Mouse (Mus musculus): ENCODE data around the gene Erich4. TPM values are rescaled to one million over a fixed set of nuclear protein-coding genes. Genes with fewer than 3 reads are reported as not detected.
"Not testable (repeated sequence)": the region's sequence is repeated elsewhere in the genome, so short reads cannot be mapped to it uniquely, and the experiment has no call there.

Erich4 gene
- polyA plus RNA-seq, 1 experiment from 2014 or later: not detected

- Histone ChIP-seq H3K36me3 (replicated peaks; ENCODE audit: control insufficient read depth, insufficient read depth, low read depth, low read length) (no peaks in the 10 kb centered on the region), H3K27ac (replicated peaks; ENCODE audit: low read depth, low read length) (no peak overlapping the region), H3K4me3 (ENCODE audit: low read depth, low read length) (no peak overlapping the region), H3K4me2 (ENCODE audit: low read depth, low read length) (no peak overlapping the region), H3K9me3 (replicated peaks; ENCODE audit: control insufficient read depth, low read length) (no peaks in the 10 kb centered on the region), H3K4me1 (ENCODE audit: control insufficient read depth, insufficient read depth, low read length) (no peaks in the 10 kb centered on the region), H3K9ac (replicated peaks; ENCODE audit: low read length) (no peak overlapping the region), H3K27me3 (ENCODE audit: control insufficient read depth, insufficient read depth, low read length) (no peaks in the 10 kb centered on the region)
- 79% methylated on average over 9 of the region's 9 CpGs for WGBS
- ATAC-seq (replicated peaks; ENCODE audit: insufficient number of reproducible peaks, low FRiP score, low TSS enrichment, low read depth) (no peak), DNase-seq (ENCODE audit: low spot score) (no peak)
Measured at GRCm38 (mm10) chr7:25585351-25586204, 30.1 kb downstream of the Erich4 start.

GRCm38 (mm10) chr7:25584651-25585050 is 31.0 kb downstream of the Erich4 start:
- 95% methylated on average over 5 of the region's 5 CpGs for WGBS
- Histone ChIP-seq H3K9ac (replicated peaks; ENCODE audit: low read length) (no peak overlapping the region), H3K4me3 (ENCODE audit: low read depth, low read length) (no peak overlapping the region), H3K4me1 (ENCODE audit: control insufficient read depth, insufficient read depth, low read length) (no peaks in the 10 kb centered on the region), H3K36me3 (replicated peaks; ENCODE audit: control insufficient read depth, insufficient read depth, low read depth, low read length) (no peaks in the 10 kb centered on the region), H3K9me3 (replicated peaks; ENCODE audit: control insufficient read depth, low read length) (no peaks in the 10 kb centered on the region), H3K27me3 (ENCODE audit: control insufficient read depth, insufficient read depth, low read length) (no peaks in the 10 kb centered on the region), H3K4me2 (ENCODE audit: low read depth, low read length) (no peak overlapping the region), H3K27ac (replicated peaks; ENCODE audit: low read depth, low read length) (no peak overlapping the region)
- DNase-seq (ENCODE audit: low spot score): no peak
- no peak for ATAC-seq (replicated peaks; ENCODE audit: insufficient number of reproducible peaks, low FRiP score, low TSS enrichment, low read depth)

- 87% methylated on average over 15 of the region's 15 CpGs for WGBS
- H3K4me1 ChIP-seq (ENCODE audit: control insufficient read depth, insufficient read depth, low read length): no peaks in the 10 kb centered on the region
- ATAC-seq (replicated peaks; ENCODE audit: insufficient number of reproducible peaks, low FRiP score, low TSS enrichment, low read depth): no peak
- H3K36me3 ChIP-seq (replicated peaks; ENCODE audit: control insufficient read depth, insufficient read depth, low read depth, low read length): no peaks in the 10 kb centered on the region
- no peaks in the 10 kb centered on the region for H3K9me3 ChIP-seq (replicated peaks; ENCODE audit: control insufficient read depth, low read length)
- H3K27ac ChIP-seq (replicated peaks; ENCODE audit: low read depth, low read length): no peak overlapping the region
- H3K4me2 ChIP-seq (ENCODE audit: low read depth, low read length): no peak overlapping the region
- H3K4me3 ChIP-seq (ENCODE audit: low read depth, low read length): no peak overlapping the region
- H3K27me3 ChIP-seq (ENCODE audit: control insufficient read depth, insufficient read depth, low read length): no peaks in the 10 kb centered on the region
- DNase-seq (ENCODE audit: low spot score): no peak
- H3K9ac ChIP-seq (replicated peaks; ENCODE audit: low read length): no peak overlapping the region
Measured at GRCm38 (mm10) chr7:25582301-25582810, 33.3 kb downstream of the Erich4 start.

DNA sequence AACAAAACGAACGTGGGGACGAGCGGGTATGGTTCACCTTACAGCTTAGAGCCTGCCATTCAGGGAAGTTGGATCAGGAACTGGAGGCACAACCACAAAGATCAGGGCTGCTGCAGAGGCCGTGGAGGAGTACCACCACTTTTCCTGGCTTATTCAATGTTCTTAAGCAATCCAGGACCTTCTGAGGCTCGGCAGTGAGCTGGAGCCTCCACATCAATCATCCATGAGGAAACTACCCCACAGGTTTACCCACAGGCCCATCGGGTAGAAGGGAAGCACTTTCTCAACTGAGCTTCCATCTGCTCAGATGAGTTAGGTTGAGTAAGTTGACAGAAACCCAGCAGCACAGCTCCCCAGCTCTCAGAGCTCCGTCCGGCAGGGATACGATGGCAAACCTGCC is 36.3 kb downstream of the Erich4 start:
- Histone ChIP-seq H3K9ac (replicated peaks; ENCODE audit: low read length) (no peak overlapping the region), H3K4me1 (ENCODE audit: control insufficient read depth, insufficient read depth, low read length) (no peaks in the 10 kb centered on the region), H3K36me3 (replicated peaks; ENCODE audit: control insufficient read depth, insufficient read depth, low read depth, low read length) (no peaks in the 10 kb centered on the region), H3K4me3 (ENCODE audit: low read depth, low read length) (no peak overlapping the region), H3K4me2 (ENCODE audit: low read depth, low read length) (no peak overlapping the region), H3K9me3 (replicated peaks; ENCODE audit: control insufficient read depth, low read length) (no peaks in the 10 kb centered on the region), H3K27me3 (ENCODE audit: control insufficient read depth, insufficient read depth, low read length) (no peaks in the 10 kb centered on the region), H3K27ac (replicated peaks; ENCODE audit: low read depth, low read length) (no peak overlapping the region)
- no peak for DNase-seq (ENCODE audit: low spot score)
- 88% methylated on average over 10 of the region's 10 CpGs for WGBS
- no peak for ATAC-seq (replicated peaks; ENCODE audit: insufficient number of reproducible peaks, low FRiP score, low TSS enrichment, low read depth)

DNA sequence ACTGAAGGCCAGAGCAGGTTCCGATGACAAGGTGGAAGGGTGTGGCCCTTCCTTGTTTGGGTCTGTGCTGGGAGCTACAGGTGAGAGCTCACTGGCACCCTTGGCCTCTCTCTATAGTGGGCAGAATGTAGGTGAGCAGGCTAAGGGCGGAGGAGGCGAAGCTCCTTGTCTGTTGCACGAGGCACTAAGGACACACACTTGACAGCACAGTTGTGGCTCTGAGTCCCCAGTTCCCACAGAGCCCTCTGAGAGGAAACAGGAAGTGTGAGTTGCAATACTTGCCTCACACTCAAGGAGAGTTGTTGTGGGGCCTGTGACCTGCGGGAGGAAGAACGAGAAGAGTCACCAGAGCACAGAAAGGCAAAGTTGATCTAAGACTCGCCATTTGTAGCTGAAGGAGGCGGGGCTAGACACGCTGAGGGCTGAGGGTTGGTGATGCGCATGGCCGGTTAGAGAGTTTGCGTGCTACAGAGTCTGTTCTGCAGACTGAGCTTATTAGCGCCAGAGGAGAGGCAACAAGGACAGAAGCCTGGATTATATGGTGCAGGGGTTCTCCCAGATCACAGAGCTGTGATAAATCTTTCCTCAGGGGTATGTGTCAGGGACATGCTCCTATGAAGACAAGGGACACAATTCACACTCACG is 38.8 kb downstream of the Erich4 start:
- 66% methylated on average over 11 of the region's 14 CpGs for WGBS
- ATAC-seq (replicated peaks; ENCODE audit: insufficient number of reproducible peaks, low FRiP score, low TSS enrichment, low read depth): not testable (repeated sequence)

GRCm38 (mm10) chr7:25576308-25576707 is 39.4 kb downstream of the Erich4 start:
- not testable (repeated sequence) for H3K9me3 ChIP-seq (replicated peaks; ENCODE audit: control insufficient read depth, low read length); H3K36me3 ChIP-seq (replicated peaks; ENCODE audit: control insufficient read depth, insufficient read depth, low read depth, low read length); H3K4me2 ChIP-seq (ENCODE audit: low read depth, low read length); ATAC-seq (replicated peaks; ENCODE audit: insufficient number of reproducible peaks, low FRiP score, low TSS enrichment, low read depth); H3K4me1 ChIP-seq (ENCODE audit: control insufficient read depth, insufficient read depth, low read length); H3K27me3 ChIP-seq (ENCODE audit: control insufficient read depth, insufficient read depth, low read length); DNase-seq (ENCODE audit: low spot score); H3K4me3 ChIP-seq (ENCODE audit: low read depth, low read length); H3K27ac ChIP-seq (replicated peaks; ENCODE audit: low read depth, low read length); H3K9ac ChIP-seq (replicated peaks; ENCODE audit: low read length)
- WGBS: 36% methylated on average over 6 of the region's 6 CpGs

More for the DNA sequence above, 38.8 kb downstream of the Erich4 start:
- not testable (repeated sequence) for H3K4me2 ChIP-seq (ENCODE audit: low read depth, low read length); H3K36me3 ChIP-seq (replicated peaks; ENCODE audit: control insufficient read depth, insufficient read depth, low read depth, low read length); H3K4me1 ChIP-seq (ENCODE audit: control insufficient read depth, insufficient read depth, low read length); H3K4me3 ChIP-seq (ENCODE audit: low read depth, low read length); H3K9ac ChIP-seq (replicated peaks; ENCODE audit: low read length); H3K27me3 ChIP-seq (ENCODE audit: control insufficient read depth, insufficient read depth, low read length); H3K27ac ChIP-seq (replicated peaks; ENCODE audit: low read depth, low read length); DNase-seq (ENCODE audit: low spot score); H3K9me3 ChIP-seq (replicated peaks; ENCODE audit: control insufficient read depth, low read length)

DNA sequence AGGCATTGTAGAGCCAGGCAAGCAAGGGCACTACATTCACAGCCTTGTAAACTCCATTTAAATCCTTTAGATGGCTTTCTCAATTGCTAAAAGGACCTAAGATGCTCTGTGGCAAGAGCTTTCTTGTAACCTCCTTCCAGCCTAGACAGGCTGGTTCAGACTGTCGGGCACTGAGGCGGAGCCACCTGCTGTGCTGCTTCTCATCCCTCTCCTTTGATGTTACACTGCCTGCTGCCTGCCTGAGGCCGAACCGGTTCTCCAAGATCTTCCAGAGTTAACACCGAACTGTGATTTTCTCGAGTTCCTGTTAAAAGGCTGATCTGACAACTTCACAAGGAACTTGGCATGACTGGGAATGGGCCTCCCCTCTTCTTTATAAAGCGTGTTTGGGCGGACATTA is 39.8 kb downstream of the Erich4 start:
- Histone ChIP-seq H3K9me3 (replicated peaks; ENCODE audit: control insufficient read depth, low read length) (no peaks in the 10 kb centered on the region), H3K27me3 (ENCODE audit: control insufficient read depth, insufficient read depth, low read length) (no peaks in the 10 kb centered on the region), H3K4me2 (ENCODE audit: low read depth, low read length) (no peak overlapping the region), H3K27ac (replicated peaks; ENCODE audit: low read depth, low read length) (no peak overlapping the region), H3K4me3 (ENCODE audit: low read depth, low read length) (no peak overlapping the region), H3K36me3 (replicated peaks; ENCODE audit: control insufficient read depth, insufficient read depth, low read depth, low read length) (no peaks in the 10 kb centered on the region), H3K9ac (replicated peaks; ENCODE audit: low read length) (no peak overlapping the region), H3K4me1 (ENCODE audit: control insufficient read depth, insufficient read depth, low read length) (no peaks in the 10 kb centered on the region)
- ATAC-seq (replicated peaks; ENCODE audit: insufficient number of reproducible peaks, low FRiP score, low TSS enrichment, low read depth) (peak; percentile 44; the same call in 1 of the 2 replicates), DNase-seq (ENCODE audit: low spot score) (peak; percentile 22)
- 16% methylated on average over 8 of the region's 8 CpGs for WGBS

DNA sequence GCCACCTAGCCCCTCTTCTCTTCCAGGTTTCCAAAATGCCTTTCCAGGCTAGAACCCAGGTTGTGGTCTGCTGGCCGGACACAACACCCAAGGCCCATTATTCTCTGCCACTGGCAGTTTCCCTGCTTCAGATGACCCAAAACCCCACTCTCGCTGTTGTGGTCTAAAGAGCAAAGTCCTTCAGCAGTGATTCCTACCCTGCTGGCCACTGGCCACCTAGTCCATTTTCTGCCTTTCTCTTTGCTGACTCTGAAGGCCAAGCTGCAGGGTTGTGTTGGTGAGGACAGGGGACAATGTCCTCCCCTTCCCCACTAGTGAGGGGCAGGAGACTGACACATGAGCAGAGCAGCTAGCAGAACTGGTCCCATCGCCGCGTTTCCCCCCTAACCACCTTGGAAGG is 40.6 kb downstream of the Erich4 start:
- no peak overlapping the region for H3K4me2 ChIP-seq (ENCODE audit: low read depth, low read length)
- 81% methylated on average over 5 of the region's 5 CpGs for WGBS
- no peak overlapping the region for H3K9ac ChIP-seq (replicated peaks; ENCODE audit: low read length)
- H3K4me3 ChIP-seq (ENCODE audit: low read depth, low read length): no peak overlapping the region
- H3K4me1 ChIP-seq (ENCODE audit: control insufficient read depth, insufficient read depth, low read length): no peaks in the 10 kb centered on the region
- no peaks in the 10 kb centered on the region for H3K36me3 ChIP-seq (replicated peaks; ENCODE audit: control insufficient read depth, insufficient read depth, low read depth, low read length)
- no peaks in the 10 kb centered on the region for H3K27me3 ChIP-seq (ENCODE audit: control insufficient read depth, insufficient read depth, low read length)
- no peaks in the 10 kb centered on the region for H3K9me3 ChIP-seq (replicated peaks; ENCODE audit: control insufficient read depth, low read length)
- H3K27ac ChIP-seq (replicated peaks; ENCODE audit: low read depth, low read length): no peak overlapping the region
- ATAC-seq (replicated peaks; ENCODE audit: insufficient number of reproducible peaks, low FRiP score, low TSS enrichment, low read depth) (no peak), DNase-seq (ENCODE audit: low spot score) (no peak)

Data from embryonic facial prominence, embryonic 11.5 days (tissue).